Mouse (Mus musculus) intestine, embryonic 16.5 days (tissue): ENCODE measurements around the gene Zfp13. TPM values are rescaled to one million over a fixed set of nuclear protein-coding genes. Genes with fewer than 3 reads are reported as not detected.

ENCODE experiments used
- ATAC-seq: fragments of 200-750 bp; cut with Nextera tagmentation; 2 replicates; pipeline ENCODE4 v1.8.0; 2017; ENCODE audit warnings: moderate TSS enrichment, moderate library complexity
- H3K27ac ChIP-seq: fragments of 300-500 bp; sonication (generic); 2 replicates; pipeline ENCODE4 v1.5.1; 2014; ENCODE audit warnings: mild to moderate bottlenecking, low read length
- H3K27me3 ChIP-seq: fragments of 300-500 bp; sonication (generic); replicated peaks from 2 replicates; pipeline ENCODE4 v1.6.1; 2014; ENCODE audit warnings: low read length, control low read depth, mixed read lengths; ENCODE audit not compliant: control insufficient read depth, insufficient read depth
- H3K36me3 ChIP-seq: fragments of 300-500 bp; sonication (generic); 2 replicates; pipeline ENCODE4 v1.6.1; 2014; ENCODE audit warnings: low read length, control low read depth; ENCODE audit not compliant: control insufficient read depth, insufficient read depth
- H3K4me1 ChIP-seq: fragments of 300-500 bp; sonication (generic); 2 replicates; pipeline ENCODE4 v1.6.1; 2014; ENCODE audit warnings: low read length, control low read depth, mixed read lengths; ENCODE audit not compliant: control insufficient read depth, insufficient read depth
- H3K4me2 ChIP-seq: fragments of 300-500 bp; sonication (generic); 2 replicates; pipeline ENCODE4 v1.6.1; 2014; ENCODE audit warnings: low read depth, low read length, control low read depth
- H3K4me3 ChIP-seq: fragments of 300-500 bp; sonication (generic); 2 replicates; pipeline ENCODE4 v1.5.1; 2014; ENCODE audit warnings: mild to moderate bottlenecking, low read length
- H3K9ac ChIP-seq: fragments of 300-500 bp; sonication (generic); 2 replicates; pipeline ENCODE4 v1.6.1; 2014; ENCODE audit warnings: low read depth, low read length
- H3K9me3 ChIP-seq: fragments of 300-500 bp; sonication (generic); 2 replicates; pipeline ENCODE4 v1.6.1; 2016; ENCODE audit warnings: low read length, control low read depth; ENCODE audit not compliant: control insufficient read depth
- WGBS: fragments of 180-500 bp; shearing (Covaris S2); extraction: QIAGEN DNeasy Blood & Tissue Kit; methylation state at CpG from one replicate; pipeline ENCODE4 v1.1.7; 2014; 5-methylcytosine and 5-hydroxymethylcytosine counted together
- polyA plus RNA-seq: library from polyadenylated mRNA; unstranded; fragments of >200 nt; fragmentation: Nextera tagmentation; extraction: Ambion mirVana; gene quantifications from 2 replicates; pipeline ENCODE4 v1.2.1, GENCODE M21; 2015

The Zfp13 gene
- polyA plus RNA-seq, 1 experiment from 2014 or later, result 8.8 TPM

DNA sequence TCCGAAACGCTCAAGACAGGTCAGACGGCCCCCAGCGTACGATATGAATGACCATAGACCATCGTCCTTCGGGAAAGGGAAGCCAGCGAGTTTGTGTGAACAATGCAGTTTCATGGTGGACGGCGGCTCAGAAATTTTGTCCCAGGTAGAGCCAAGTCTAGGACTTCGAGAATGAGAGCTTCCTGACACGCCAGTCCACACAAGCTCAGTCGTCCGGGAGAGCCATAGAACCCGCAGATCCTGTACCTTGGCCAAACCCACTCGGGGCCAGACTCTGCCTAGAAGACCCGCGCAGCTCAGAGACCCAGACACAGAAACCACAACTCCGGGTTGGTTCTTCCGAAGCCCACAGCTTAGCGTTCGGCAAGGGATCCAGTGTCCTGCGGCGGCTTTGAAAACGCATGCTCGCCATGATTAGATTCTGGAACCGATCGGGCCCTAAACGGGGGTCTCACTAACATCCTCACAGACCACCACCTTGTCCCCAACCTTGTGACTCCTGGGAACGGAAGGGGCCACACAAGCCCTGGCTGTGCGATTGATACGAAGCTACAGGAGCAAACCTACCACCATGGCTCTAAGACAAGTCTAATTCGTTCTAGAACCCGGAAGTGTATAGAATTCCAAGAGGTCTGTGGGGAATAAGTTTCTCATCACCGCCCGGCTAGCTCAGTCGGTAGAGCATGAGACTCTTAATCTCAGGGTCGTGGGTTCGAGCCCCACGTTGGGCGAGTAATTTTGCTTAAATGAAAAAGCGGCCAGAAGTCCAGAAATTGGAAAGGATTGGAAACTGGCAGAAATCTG, 52.4 kb downstream of the Zfp13 start:
- Histone ChIP-seq H3K4me1 (peaks cover 26% of the 10 kb centered on the region), H3K27me3 (no peaks in the 10 kb centered on the region), H3K27ac (peak overlapping the region; percentile 91), H3K9me3 (no peaks in the 10 kb centered on the region), H3K4me3 (peak overlapping the region; percentile 80), H3K4me2 (peak overlapping the region; percentile 49), H3K36me3 (no peaks in the 10 kb centered on the region), H3K9ac (peak overlapping the region; percentile 84)
- ATAC-seq, result peak; percentile 29
- under 1% methylated on average over 42 of the region's 42 CpGs for WGBS

DNA sequence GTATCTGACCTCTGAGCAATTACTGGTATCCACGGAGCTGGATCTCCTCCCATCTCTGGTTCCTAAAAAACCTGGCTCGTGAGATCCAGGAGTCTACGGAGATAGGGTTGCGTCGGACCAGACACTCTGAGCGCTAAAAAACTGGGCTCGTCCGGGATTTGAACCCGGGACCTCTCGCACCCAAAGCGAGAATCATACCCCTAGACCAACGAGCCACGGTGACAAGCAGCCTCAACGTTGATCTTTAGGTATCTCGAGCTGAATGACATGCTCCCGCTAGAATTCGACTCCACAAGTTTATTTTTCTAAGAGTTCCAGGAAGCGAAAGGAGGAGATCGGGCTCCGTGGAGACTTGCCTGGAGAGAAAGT, 53.0 kb downstream of the Zfp13 start:
- under 1% methylated on average over 20 of the region's 20 CpGs for WGBS
- peaks cover 23% of the 10 kb centered on the region for H3K4me1 ChIP-seq
- no peaks in the 10 kb centered on the region for H3K36me3 ChIP-seq
- no peaks in the 10 kb centered on the region for H3K27me3 ChIP-seq
- H3K27ac ChIP-seq, result peak overlapping the region; percentile 91
- ATAC-seq, result peak; percentile 32
- peak overlapping the region; percentile 49 for H3K4me2 ChIP-seq
- peak overlapping the region; percentile 84 for H3K9ac ChIP-seq
- H3K4me3 ChIP-seq, result peak overlapping the region; percentile 80
- no peaks in the 10 kb centered on the region for H3K9me3 ChIP-seq

GRCm38 (mm10) chr17:23545841-23546240, 53.4 kb downstream of the Zfp13 start:
- Histone ChIP-seq H3K36me3 (no peaks in the 10 kb centered on the region), H3K4me3 (peak overlapping the region; percentile 80), H3K9me3 (no peaks in the 10 kb centered on the region), H3K9ac (no peak overlapping the region), H3K4me1 (peaks cover 19% of the 10 kb centered on the region; the same call in 1 of the 2 replicates), H3K4me2 (0 out of 2 replicates have a peak overlapping the region, but pooled peaks have one; percentile 49), H3K27ac (no peak overlapping the region), H3K27me3 (no peaks in the 10 kb centered on the region)
- WGBS, result 16% methylated on average over 6 of the region's 6 CpGs
- no peak for ATAC-seq

DNA sequence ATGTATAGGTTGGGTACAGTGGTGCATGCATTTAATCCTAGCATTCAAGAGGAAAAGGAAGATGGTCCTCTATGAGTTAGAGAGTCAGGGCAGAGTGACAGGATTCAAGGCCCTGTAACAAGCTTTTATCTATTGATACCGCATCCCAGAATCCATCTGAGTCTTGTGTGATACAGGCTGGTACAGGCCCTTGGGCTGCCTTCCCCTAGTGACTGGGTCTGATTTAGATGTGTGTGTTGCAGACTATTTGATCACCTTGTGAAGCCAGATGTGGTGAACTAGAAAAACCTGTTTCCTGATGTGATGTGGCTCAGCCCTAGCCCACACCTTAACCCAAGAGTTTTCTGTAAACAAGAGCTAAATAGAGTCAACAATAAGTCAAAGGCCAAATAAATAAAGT, 54.5 kb downstream of the Zfp13 start:
- no peaks in the 10 kb centered on the region for H3K27me3 ChIP-seq
- 97% methylated on average over 1 of the region's 1 CpGs for WGBS
- no peak for ATAC-seq
- H3K4me1 ChIP-seq, result peaks cover 19% of the 10 kb centered on the region; the same call in 1 of the 2 replicates
- no peak overlapping the region for H3K9ac ChIP-seq
- no peaks in the 10 kb centered on the region for H3K9me3 ChIP-seq
- no peak overlapping the region for H3K27ac ChIP-seq
- H3K4me2 ChIP-seq, result no peak overlapping the region
- no peak overlapping the region for H3K4me3 ChIP-seq
- H3K36me3 ChIP-seq, result no peaks in the 10 kb centered on the region

DNA sequence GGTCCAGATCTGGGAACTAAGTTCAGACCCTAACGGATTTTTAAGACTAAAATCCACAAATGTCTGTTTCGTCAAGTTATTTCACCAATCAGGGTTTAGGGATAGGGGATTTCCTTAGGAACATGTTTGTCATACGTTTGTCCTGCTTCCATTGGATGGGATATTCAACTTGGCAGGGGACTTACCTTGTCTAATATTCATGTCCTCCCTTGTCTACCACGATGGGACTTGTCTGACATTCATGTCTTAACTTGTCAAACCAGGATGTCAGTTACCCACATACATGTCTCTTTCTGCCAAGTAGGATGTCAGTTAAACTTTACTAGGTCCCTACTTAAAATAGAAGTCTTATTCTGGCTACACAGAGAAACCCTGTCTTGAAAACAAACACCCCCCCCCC, 55.3 kb downstream of the Zfp13 start:
- H3K9ac ChIP-seq, result no peak overlapping the region
- no peak overlapping the region for H3K4me3 ChIP-seq
- no peak overlapping the region for H3K27ac ChIP-seq
- 0 out of 2 replicates have a peak, but pooled peaks cover 12% of the 10 kb centered on the region for H3K4me1 ChIP-seq
- H3K36me3 ChIP-seq, result no peaks in the 10 kb centered on the region
- ATAC-seq, result no peak
- no peaks in the 10 kb centered on the region for H3K27me3 ChIP-seq
- H3K9me3 ChIP-seq, result no peaks in the 10 kb centered on the region
- H3K4me2 ChIP-seq, result no peak overlapping the region
- WGBS, result 69% methylated on average over 4 of the region's 4 CpGs

GRCm38 (mm10) chr17:23543325-23543724, 56.0 kb downstream of the Zfp13 start:
- Histone ChIP-seq H3K9ac (no peak overlapping the region), H3K4me2 (peak overlapping the region; percentile 47), H3K36me3 (no peaks in the 10 kb centered on the region), H3K27me3 (no peaks in the 10 kb centered on the region), H3K4me1 (0 out of 2 replicates have a peak, but pooled peaks cover 12% of the 10 kb centered on the region), H3K4me3 (peak overlapping the region; percentile 23; the same call in 1 of the 2 replicates), H3K9me3 (no peaks in the 10 kb centered on the region), H3K27ac (peak overlapping the region; percentile 75)
- ATAC-seq, result peak; percentile 75
- 21% methylated on average over 5 of the region's 5 CpGs for WGBS

- ATAC-seq, result peak; percentile 6
- Histone ChIP-seq H3K36me3 (no peaks in the 10 kb centered on the region), H3K27ac (peak overlapping the region; percentile 64)
Observed at GRCm38 (mm10) chr17:23542835-23543234, 56.5 kb downstream of the Zfp13 start.

GRCm38 (mm10) chr17:23542004-23542720, 57.1 kb downstream of the Zfp13 start:
- Histone ChIP-seq H3K27me3 (0 out of 2 replicates have a peak, but pooled peaks cover 2% of the 10 kb centered on the region), H3K27ac (no peak overlapping the region), H3K9me3 (no peaks in the 10 kb centered on the region), H3K4me1 (peaks cover 14% of the 10 kb centered on the region; the same call in 1 of the 2 replicates), H3K9ac (no peak overlapping the region), H3K36me3 (no peaks in the 10 kb centered on the region), H3K4me3 (no peak overlapping the region), H3K4me2 (peak overlapping the region; percentile 24; the same call in 1 of the 2 replicates)
- 23% methylated on average over 12 of the region's 12 CpGs for WGBS
- no peak for ATAC-seq

More at GRCm38 (mm10) chr17:23542835-23543234, 56.5 kb downstream of the Zfp13 start:
- no peak overlapping the region for H3K9ac ChIP-seq
- H3K4me1 ChIP-seq, result peaks cover 13% of the 10 kb centered on the region; the same call in 1 of the 2 replicates
- H3K4me3 ChIP-seq, result peak overlapping the region; percentile 18; the same call in 1 of the 2 replicates
- H3K4me2 ChIP-seq, result peak overlapping the region; percentile 47
- 38% methylated on average over 4 of the region's 4 CpGs for WGBS
- H3K9me3 ChIP-seq, result no peaks in the 10 kb centered on the region
- H3K27me3 ChIP-seq, result 0 out of 2 replicates have a peak, but pooled peaks cover 2% of the 10 kb centered on the region
